Mouse (Mus musculus): ENCODE measurements around the gene Atf1.

- no peak for TF ChIP-seq CTCF (IDR thresholded peaks at IDR 0.05; ENCODE audit: low read depth, low read length)
- no peak for TF ChIP-seq POLR2A (IDR thresholded peaks at IDR 0.05; ENCODE audit: extremely low read depth, insufficient read depth, low read length)
Measured at GRCm38 (mm10) chr15:100236952-100237351, 9.3 kb downstream of the Atf1 start.

All from liver, adult 2 months (tissue).